Comparison of ENCODE assay signal across 20 mouse cellular contexts in the genomic region with DNA sequence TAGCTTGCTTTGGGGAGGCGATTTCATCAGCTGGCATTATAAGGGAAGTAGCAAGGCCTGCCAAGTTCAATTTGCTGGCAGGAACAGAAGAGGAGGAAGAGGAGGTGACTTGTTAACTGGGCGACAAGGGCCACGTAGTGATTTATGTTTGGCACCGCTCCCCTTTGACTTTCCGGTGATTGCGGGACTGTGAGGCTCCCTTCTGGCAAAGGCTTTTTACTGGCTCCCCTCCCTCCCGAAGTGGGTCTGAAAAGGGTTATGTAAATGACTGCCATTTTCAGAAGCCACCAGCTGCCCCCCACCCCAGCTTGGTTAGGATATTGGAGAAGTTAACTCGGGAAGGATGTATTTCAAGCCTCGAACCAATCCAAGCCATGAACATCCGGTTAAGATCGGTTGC. TPM values are rescaled to one million over a fixed set of nuclear protein-coding genes. Genes with fewer than 3 reads are reported as not detected.
A peak's percentile ranks its signal among the peaks of the same experiment; 100 is the strongest.
DNase-seq lines count a peak whose midpoint lies in the region; ATAC-seq and TF ChIP-seq lines count a peak whose summit lies in the region.
"Had no signal": no experiment of that assay in that cellular context is flagged by ENCODE, and none has a peak within 500 bp of the region (broad histone marks: within the 10 kb centered on the region; RNA-seq: fewer than 3 reads in every experiment).

No protein-coding gene starts in this region.

- TF ChIP-seq CTCF in kidney, postnatal 0 days (IDR thresholded peaks at IDR 0.05; ENCODE audit: low read depth) = no peak

- H3K9me3 ChIP-seq in neural tube, embryonic 12.5 days = no peaks in the 10 kb centered on the region
- no peaks in the 10 kb centered on the region for H3K9me3 ChIP-seq in kidney, postnatal 0 days (replicated peaks; ENCODE audit: low read length)
- H3K9me3 ChIP-seq: embryonic facial prominence, embryonic 15.5 days; heart, embryonic 10.5 days; liver, embryonic 13.5 days; stomach, embryonic 15.5 days had no signal

- no peak for ATAC-seq in neural tube, embryonic 12.5 days (ENCODE audit: low FRiP score, low read depth)
- ATAC-seq in kidney, postnatal 0 days (replicated peaks; ENCODE audit: low FRiP score, low read depth) = no peak
- peak; percentile 71 for ATAC-seq in monocyte, adult 5-6 weeks (replicated peaks; ENCODE audit: insufficient number of reproducible peaks, low FRiP score, low TSS enrichment, poor library complexity, severe bottlenecking)
- ATAC-seq: forebrain, embryonic 16.5 days had no signal

- H3K9ac ChIP-seq in neural tube, embryonic 12.5 days = no peak overlapping the region
- H3K9ac ChIP-seq in kidney, postnatal 0 days (ENCODE audit: low read depth, low read length) = no peak overlapping the region
- H3K9ac ChIP-seq: embryonic facial prominence, embryonic 15.5 days; liver, embryonic 13.5 days; stomach, embryonic 15.5 days had no signal

- WGBS in neural tube, embryonic 12.5 days = 49% methylated on average over 11 of the region's 11 CpGs
- 36% methylated on average over 11 of the region's 11 CpGs for WGBS in kidney, postnatal 0 days

- no peaks in the 10 kb centered on the region for H3K27me3 ChIP-seq in neural tube, embryonic 12.5 days (replicated peaks)
- H3K27me3 ChIP-seq in kidney, postnatal 0 days (ENCODE audit: insufficient read depth, low read length) = no peaks in the 10 kb centered on the region
- H3K27me3 ChIP-seq: CH12.LX; embryonic facial prominence, embryonic 15.5 days; liver, embryonic 13.5 days; stomach, embryonic 15.5 days had no signal

- 0 out of 2 replicates have a peak overlapping the region, but pooled peaks have one; percentile 3 for H3K4me2 ChIP-seq in neural tube, embryonic 12.5 days (replicated peaks)
- 0 out of 2 replicates have a peak overlapping the region, but pooled peaks have one; percentile 23 for H3K4me2 ChIP-seq in kidney, postnatal 0 days (ENCODE audit: low read length)
- H3K4me2 ChIP-seq: embryonic facial prominence, embryonic 15.5 days; liver, embryonic 13.5 days; stomach, embryonic 15.5 days had no signal

- H3K4me1 ChIP-seq in neural tube, embryonic 12.5 days = peaks cover 10% of the 10 kb centered on the region; the same call in 1 of the 2 replicates
- no peaks in the 10 kb centered on the region for H3K4me1 ChIP-seq in kidney, postnatal 0 days (replicated peaks; ENCODE audit: insufficient read depth, low read length)
- H3K4me1 ChIP-seq: embryonic facial prominence, embryonic 15.5 days; stomach, embryonic 15.5 days had no signal

- H3K4me3 ChIP-seq in neural tube, embryonic 12.5 days = no peak overlapping the region
- H3K4me3 ChIP-seq in kidney, postnatal 0 days (replicated peaks; ENCODE audit: low read depth, low read length) = no peak overlapping the region
- H3K4me3 ChIP-seq: embryonic facial prominence, embryonic 15.5 days; heart, embryonic 10.5 days; liver, embryonic 13.5 days; stomach, embryonic 15.5 days had no signal

- no peak for DNase-seq in neural tube, embryonic 10.5 days (ENCODE audit: extremely low spot score, low spot score)
- peak; percentile 37 for DNase-seq in brain, adult 2 months (ENCODE audit: low read depth, low spot score)
- DNase-seq in kidney, postnatal 0 days (ENCODE audit: low spot score) = no peak
- no peak for DNase-seq in lung, postnatal 36 days
- no peak for DNase-seq in cerebellum, adult 9-11 months
- DNase-seq: gastrocnemius, postnatal 14 days; heart, postnatal 4 days; liver, embryonic 13.5 days; lung, postnatal 10 days; midbrain, embryonic 14.5 days; thymus, postnatal 25 days had no signal

- H3K27ac ChIP-seq in neural tube, embryonic 12.5 days = no peak overlapping the region
- no peak overlapping the region for H3K27ac ChIP-seq in kidney, postnatal 0 days
- H3K27ac ChIP-seq: embryonic facial prominence, embryonic 15.5 days; heart, embryonic 10.5 days; liver, embryonic 13.5 days; stomach, embryonic 15.5 days had no signal

- H3K36me3 ChIP-seq in neural tube, embryonic 12.5 days = no peaks in the 10 kb centered on the region
- H3K36me3 ChIP-seq in kidney, postnatal 0 days (ENCODE audit: insufficient read depth, low read length) = no peaks in the 10 kb centered on the region
- H3K36me3 ChIP-seq: embryonic facial prominence, embryonic 15.5 days; heart, embryonic 10.5 days; liver, embryonic 13.5 days; stomach, embryonic 15.5 days had no signal

RNA-seq across cellular contexts. Expression of a gene that starts 27.7 kb away (rescaled TPM):
- 0.19 and 0.23 TPM in 2 replicates for polyA plus RNA-seq in neural tube, embryonic 12.5 days (2016; fragmentation: Nextera tagmentation; extraction: Ambion mirVana)
- polyA plus RNA-seq in kidney, postnatal 0 days (2015; fragmentation: Nextera tagmentation; extraction: Ambion mirVana) = 0.08 and 0.19 TPM in 2 replicates
- 13.3 to 31.2 TPM (median 29.2 TPM) in 3 replicates for total RNA-seq in monocyte, adult 5-6 weeks (2017)
- total RNA-seq: layer of hippocampus, postnatal 25 days; left cerebral cortex, postnatal 36 days had no signal
- polyA plus RNA-seq: forebrain, embryonic 16.5 days had no signal

RNA-seq across cellular contexts. Expression of a gene that starts 48.2 kb away (rescaled TPM):
- polyA plus RNA-seq in neural tube, embryonic 12.5 days (2016; fragmentation: Nextera tagmentation; extraction: Ambion mirVana) = 339 and 348 TPM in 2 replicates
- polyA plus RNA-seq in kidney, postnatal 0 days (2015; fragmentation: Nextera tagmentation; extraction: Ambion mirVana) = 154 and 196 TPM in 2 replicates
- 270 to 349 TPM (median 329 TPM) in 3 replicates for total RNA-seq in monocyte, adult 5-6 weeks (2017)
